Mouse (Mus musculus): Measurements from ENCODE around the gene Myh10. TPM values are rescaled to one million over a fixed set of nuclear protein-coding genes. Genes with fewer than 3 reads are reported as not detected.

Gene Myh10
- polyA plus RNA-seq, 1 experiment from 2014 or later, result 219 TPM

- H3K27ac ChIP-seq (ENCODE audit: poor library complexity, severe bottlenecking), result no peak overlapping the region
- 92% methylated on average over 5 of the region's 5 CpGs for WGBS
- H3K4me1 ChIP-seq (replicated peaks), result no peaks in the 10 kb centered on the region
- H3K4me2 ChIP-seq, result no peak overlapping the region
- H3K36me3 ChIP-seq, result peaks cover 68% of the 10 kb centered on the region
- no peak for ATAC-seq (ENCODE audit: insufficient number of reproducible peaks, low FRiP score)
- H3K4me3 ChIP-seq, result no peak overlapping the region
- H3K27me3 ChIP-seq (replicated peaks), result no peaks in the 10 kb centered on the region
- H3K9me3 ChIP-seq (replicated peaks), result no peaks in the 10 kb centered on the region
- H3K9ac ChIP-seq, result no peak overlapping the region
These were observed 148.2 kb downstream of the Myh10 start for GRCm38 (mm10) chr11:68839606-68840005.

GRCm38 (mm10) chr11:68850862-68851261 is 159.5 kb downstream of the Myh10 start:
- H3K27ac ChIP-seq (ENCODE audit: poor library complexity, severe bottlenecking), result no peak overlapping the region
- H3K4me3 ChIP-seq, result peak overlapping the region; percentile 17; the same call in 1 of the 2 replicates
- H3K36me3 ChIP-seq, result no peaks in the 10 kb centered on the region
- H3K9me3 ChIP-seq (replicated peaks), result no peaks in the 10 kb centered on the region
- H3K27me3 ChIP-seq (replicated peaks), result no peaks in the 10 kb centered on the region
- no peak for ATAC-seq (ENCODE audit: insufficient number of reproducible peaks, low FRiP score)
- peaks cover 36% of the 10 kb centered on the region for H3K4me1 ChIP-seq (replicated peaks)
- peak overlapping the region; percentile 40; the same call in 1 of the 2 replicates for H3K9ac ChIP-seq
- peak overlapping the region; percentile 42 for H3K4me2 ChIP-seq
- WGBS, result 79% methylated on average over 7 of the region's 7 CpGs

DNA sequence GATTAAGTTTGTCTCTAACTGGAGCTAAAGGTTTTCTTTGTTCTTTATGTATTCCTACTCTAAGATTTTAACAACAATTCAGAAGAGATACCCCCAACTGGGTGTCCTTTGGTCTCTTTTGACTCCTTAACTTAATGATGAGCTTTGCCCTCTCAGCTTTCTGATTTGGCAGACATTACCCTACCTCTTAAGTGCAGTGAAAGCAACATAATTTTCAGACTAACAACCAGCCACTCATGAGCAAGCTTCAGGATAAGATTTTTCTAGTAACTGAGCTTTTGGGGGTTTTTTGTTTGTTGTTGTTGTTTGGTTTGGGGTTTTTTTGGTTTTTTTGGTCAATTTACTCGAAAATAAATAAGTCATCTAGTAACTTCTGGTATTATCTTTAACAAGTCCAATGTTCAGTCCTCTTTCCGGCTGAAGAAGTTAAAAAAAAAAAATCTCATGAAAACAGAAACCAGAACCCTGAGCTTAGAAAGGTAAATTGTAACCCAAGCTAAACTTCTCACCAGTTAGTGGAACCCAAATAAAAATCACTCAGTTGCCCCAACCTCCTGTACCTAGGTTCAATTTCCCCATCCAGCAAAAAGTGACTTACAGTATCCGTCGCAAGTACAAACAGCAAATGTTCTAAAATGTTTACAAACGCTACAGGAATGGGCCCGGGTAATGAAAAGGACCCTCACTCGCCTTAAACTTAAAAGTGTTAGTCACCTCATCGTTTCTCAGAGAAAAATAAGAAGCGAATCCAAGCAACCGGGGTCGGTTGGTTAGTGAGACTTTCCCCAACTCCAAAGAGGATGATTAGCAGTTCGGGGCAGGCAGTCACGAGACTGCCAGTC is 160.5 kb downstream of the Myh10 start:
- 2% methylated on average over 13 of the region's 13 CpGs for WGBS
- no peak for ATAC-seq (ENCODE audit: insufficient number of reproducible peaks, low FRiP score)
- Histone ChIP-seq H3K4me3 (peak overlapping the region; percentile 91), H3K9me3 (replicated peaks) (no peaks in the 10 kb centered on the region), H3K27ac (ENCODE audit: poor library complexity, severe bottlenecking) (peak overlapping the region; percentile 99), H3K9ac (peak overlapping the region; percentile 97), H3K36me3 (no peaks in the 10 kb centered on the region), H3K27me3 (replicated peaks) (no peaks in the 10 kb centered on the region), H3K4me1 (replicated peaks) (peaks cover 29% of the 10 kb centered on the region), H3K4me2 (peak overlapping the region; percentile 75)

DNA sequence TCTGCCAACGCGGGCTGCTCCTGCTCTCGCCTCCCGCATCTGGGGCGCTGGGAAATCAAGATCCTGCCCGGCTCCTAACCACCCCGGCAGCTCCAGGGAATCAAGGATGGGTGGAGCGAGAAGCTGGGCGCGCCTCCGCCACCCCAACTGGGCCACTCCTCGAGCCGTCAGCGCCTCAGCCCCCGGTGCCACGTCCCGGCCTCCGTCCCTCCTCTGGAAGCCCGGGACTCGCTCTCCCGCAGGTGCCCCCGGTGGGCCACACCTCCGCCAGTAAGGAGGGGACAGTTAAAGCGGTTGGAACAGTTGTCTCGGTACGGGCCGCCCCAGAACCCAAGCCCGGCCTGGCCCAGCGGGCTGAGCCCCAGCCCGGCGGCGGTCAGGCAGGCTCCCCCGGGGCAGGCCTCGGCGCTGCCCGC is 161.1 kb downstream of the Myh10 start:
- ATAC-seq (ENCODE audit: insufficient number of reproducible peaks, low FRiP score), result peak; percentile 73
- no peaks in the 10 kb centered on the region for H3K9me3 ChIP-seq (replicated peaks)
- H3K36me3 ChIP-seq, result no peaks in the 10 kb centered on the region
- peaks cover 25% of the 10 kb centered on the region for H3K4me1 ChIP-seq (replicated peaks)
- WGBS, result under 1% methylated on average over 36 of the region's 36 CpGs
- H3K27ac ChIP-seq (ENCODE audit: poor library complexity, severe bottlenecking), result peak overlapping the region; percentile 99
- H3K27me3 ChIP-seq (replicated peaks), result no peaks in the 10 kb centered on the region
- peak overlapping the region; percentile 97 for H3K9ac ChIP-seq
- peak overlapping the region; percentile 75 for H3K4me2 ChIP-seq
- H3K4me3 ChIP-seq, result peak overlapping the region; percentile 91

GRCm38 (mm10) chr11:68852932-68853409 is 161.6 kb downstream of the Myh10 start:
- under 1% methylated on average over 42 of the region's 42 CpGs for WGBS

DNA sequence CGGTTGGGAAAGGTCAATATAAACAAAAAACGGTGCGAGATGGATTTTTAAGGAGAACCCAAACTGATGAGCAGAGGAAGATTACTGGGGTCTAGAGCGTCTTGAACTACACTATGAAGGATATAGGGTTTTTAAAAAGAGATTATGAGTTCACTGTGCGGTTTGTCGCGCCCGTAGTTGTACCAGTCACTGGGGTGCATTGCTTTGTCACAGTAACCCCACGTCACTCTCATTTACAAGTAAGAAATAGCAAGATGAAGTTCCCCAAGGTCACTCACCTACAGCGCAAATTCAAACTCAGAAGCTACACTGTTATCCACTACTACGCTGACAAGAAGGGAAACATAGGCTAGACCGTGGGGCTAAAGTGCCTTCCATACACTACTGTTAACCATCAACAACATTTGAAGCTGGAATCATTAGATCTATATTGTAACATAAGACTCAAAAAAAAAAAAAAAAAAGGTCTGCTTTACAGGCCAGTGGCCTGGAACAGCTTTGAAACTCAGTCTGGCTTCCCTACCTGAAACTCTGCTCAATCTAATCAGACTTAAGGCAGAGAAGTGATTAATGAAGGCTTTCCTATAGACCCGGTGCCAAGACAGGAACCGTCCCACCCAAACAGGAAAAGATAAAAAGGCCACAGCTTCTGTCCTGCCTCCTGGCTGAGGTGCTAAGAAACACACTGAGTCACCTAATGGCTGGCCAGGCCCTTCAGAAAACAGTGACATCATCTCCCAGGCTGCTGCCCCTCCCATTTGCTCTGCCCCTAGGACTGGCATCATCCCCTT is 162.4 kb downstream of the Myh10 start:
- peak; percentile 39 for ATAC-seq (ENCODE audit: insufficient number of reproducible peaks, low FRiP score)
- Histone ChIP-seq H3K27ac (ENCODE audit: poor library complexity, severe bottlenecking) (peak overlapping the region; percentile 82), H3K9me3 (replicated peaks) (no peaks in the 10 kb centered on the region), H3K4me3 (peak overlapping the region; percentile 91), H3K27me3 (replicated peaks) (no peaks in the 10 kb centered on the region), H3K4me2 (peak overlapping the region; percentile 75), H3K4me1 (replicated peaks) (peaks cover 23% of the 10 kb centered on the region), H3K9ac (peak overlapping the region; percentile 57), H3K36me3 (no peaks in the 10 kb centered on the region)
- 30% methylated on average over 14 of the region's 14 CpGs for WGBS

More at GRCm38 (mm10) chr11:68852932-68853409, 161.6 kb downstream of the Myh10 start:
- H3K4me2 ChIP-seq, result peak overlapping the region; percentile 75
- H3K9ac ChIP-seq, result peak overlapping the region; percentile 97
- peak overlapping the region; percentile 91 for H3K4me3 ChIP-seq
- H3K4me1 ChIP-seq (replicated peaks), result peaks cover 23% of the 10 kb centered on the region
- ATAC-seq (ENCODE audit: insufficient number of reproducible peaks, low FRiP score), result peak; percentile 98
- no peaks in the 10 kb centered on the region for H3K27me3 ChIP-seq (replicated peaks)
- peak overlapping the region; percentile 99 for H3K27ac ChIP-seq (ENCODE audit: poor library complexity, severe bottlenecking)
- no peaks in the 10 kb centered on the region for H3K36me3 ChIP-seq
- H3K9me3 ChIP-seq (replicated peaks), result no peaks in the 10 kb centered on the region

GRCm38 (mm10) chr11:68854621-68855020 is 163.3 kb downstream of the Myh10 start:
- H3K9ac ChIP-seq, result no peak overlapping the region
- ATAC-seq (ENCODE audit: insufficient number of reproducible peaks, low FRiP score), result no peak
- H3K36me3 ChIP-seq, result no peaks in the 10 kb centered on the region
- H3K4me2 ChIP-seq, result no peak overlapping the region
- H3K4me3 ChIP-seq, result no peak overlapping the region
- H3K27me3 ChIP-seq (replicated peaks), result no peaks in the 10 kb centered on the region
- peaks cover 23% of the 10 kb centered on the region for H3K4me1 ChIP-seq (replicated peaks)
- H3K27ac ChIP-seq (ENCODE audit: poor library complexity, severe bottlenecking), result 0 out of 2 replicates have a peak overlapping the region, but pooled peaks have one; percentile 25
- H3K9me3 ChIP-seq (replicated peaks), result no peaks in the 10 kb centered on the region
- 80% methylated on average over 3 of the region's 3 CpGs for WGBS

DNA sequence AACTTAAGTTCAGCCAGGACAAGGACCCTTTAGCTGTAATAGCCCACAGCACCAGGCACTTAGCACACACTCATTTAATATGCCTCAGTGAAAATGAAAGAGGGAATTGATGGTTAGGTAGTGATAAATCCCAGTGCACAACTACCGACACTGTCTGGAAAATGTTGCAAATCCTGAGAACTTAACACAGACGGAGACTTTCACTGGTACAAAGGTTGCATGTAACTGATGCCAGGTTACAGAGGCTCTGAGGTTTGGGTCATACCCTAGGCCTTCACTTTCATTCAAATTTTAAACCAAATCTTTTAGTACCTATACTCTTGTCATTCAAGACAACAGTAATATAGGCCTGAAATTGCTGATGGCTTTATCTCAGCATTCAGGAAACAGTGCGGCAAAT is 166.0 kb downstream of the Myh10 start:
- no peak overlapping the region for H3K4me3 ChIP-seq
- H3K4me1 ChIP-seq (replicated peaks), result peaks cover 10% of the 10 kb centered on the region
- no peaks in the 10 kb centered on the region for H3K36me3 ChIP-seq
- no peaks in the 10 kb centered on the region for H3K27me3 ChIP-seq (replicated peaks)
- 74% methylated on average over 3 of the region's 3 CpGs for WGBS
- H3K9ac ChIP-seq, result no peak overlapping the region
- no peak overlapping the region for H3K4me2 ChIP-seq
- H3K27ac ChIP-seq (ENCODE audit: poor library complexity, severe bottlenecking), result no peak overlapping the region
- ATAC-seq (ENCODE audit: insufficient number of reproducible peaks, low FRiP score), result no peak
- no peaks in the 10 kb centered on the region for H3K9me3 ChIP-seq (replicated peaks)

DNA sequence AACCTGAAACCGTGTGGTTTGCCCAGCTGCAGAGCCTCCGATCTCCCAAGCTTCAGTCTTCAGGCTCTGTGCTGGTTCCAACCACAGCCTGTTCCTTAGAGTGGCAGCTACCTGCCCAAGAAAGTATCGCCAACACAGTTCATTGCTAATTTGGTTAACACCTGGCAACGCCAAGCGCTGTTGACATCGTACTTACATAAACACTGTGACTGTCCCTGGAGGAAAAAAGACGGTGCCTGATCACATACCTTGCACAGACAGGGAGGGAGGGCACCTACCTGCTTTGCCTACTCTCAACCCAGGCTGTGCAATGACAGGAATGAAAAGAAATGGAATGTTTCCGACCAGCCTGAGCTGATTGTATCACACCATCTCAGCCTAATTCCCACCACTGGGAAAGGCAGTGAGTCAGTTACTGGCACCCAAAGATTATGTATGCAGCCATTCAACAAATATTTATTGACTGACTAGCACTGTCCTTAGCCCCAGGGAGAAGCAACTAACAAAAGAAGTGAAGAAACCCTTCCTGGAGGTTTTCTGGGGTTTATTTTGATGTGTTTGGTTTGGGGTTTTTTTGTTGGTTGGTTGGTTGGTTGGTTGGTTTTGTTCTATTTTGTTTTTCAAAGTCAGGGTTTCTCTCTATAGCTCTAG is 168.7 kb downstream of the Myh10 start:
- Histone ChIP-seq H3K9ac (no peak overlapping the region), H3K9me3 (replicated peaks) (no peaks in the 10 kb centered on the region), H3K27ac (ENCODE audit: poor library complexity, severe bottlenecking) (no peak overlapping the region), H3K36me3 (no peaks in the 10 kb centered on the region), H3K4me3 (no peak overlapping the region), H3K4me1 (replicated peaks) (peaks cover 16% of the 10 kb centered on the region), H3K27me3 (replicated peaks) (no peaks in the 10 kb centered on the region), H3K4me2 (no peak overlapping the region)
- WGBS, result 70% methylated on average over 8 of the region's 8 CpGs
- no peak for ATAC-seq (ENCODE audit: insufficient number of reproducible peaks, low FRiP score)

GRCm38 (mm10) chr11:68862260-68862659 is 170.9 kb downstream of the Myh10 start:
- no peak overlapping the region for H3K4me3 ChIP-seq

More at GRCm38 (mm10) chr11:68862260-68862659, 170.9 kb downstream of the Myh10 start:
- Histone ChIP-seq H3K27me3 (replicated peaks) (no peaks in the 10 kb centered on the region), H3K4me1 (replicated peaks) (peaks cover 24% of the 10 kb centered on the region), H3K4me2 (no peak overlapping the region), H3K36me3 (no peaks in the 10 kb centered on the region), H3K9ac (no peak overlapping the region), H3K9me3 (replicated peaks) (no peaks in the 10 kb centered on the region), H3K27ac (ENCODE audit: poor library complexity, severe bottlenecking) (no peak overlapping the region)
- ATAC-seq (ENCODE audit: insufficient number of reproducible peaks, low FRiP score), result no peak
- WGBS, result 76% methylated on average over 2 of the region's 2 CpGs

All from heart, embryonic 12.5 days (tissue).